Mouse (Mus musculus) midbrain, postnatal 0 days (tissue): ENCODE data around the gene Gm12216. TPM values are rescaled to one million over a fixed set of nuclear protein-coding genes. Genes with fewer than 3 reads are reported as not detected.
"Not testable (repeated sequence)": the region's sequence is repeated elsewhere in the genome, so short reads cannot be mapped to it uniquely, and the experiment has no call there.

ENCODE experiments used
- ATAC-seq: fragments of 200-750 bp; cut with Nextera tagmentation; 2 replicates; pipeline ENCODE4 v1.8.0; 2017; ENCODE audit warnings: moderate number of reproducible peaks, mild to moderate bottlenecking, moderate TSS enrichment, moderate library complexity; ENCODE audit not compliant: low FRiP score
- DNase-seq: peaks from one replicate; pipeline ENCODE4 v3.0.0-alpha.2; 2015; ENCODE audit warnings: low spot score
- H3K27ac ChIP-seq: fragments of 300-500 bp; sonication (generic); 2 replicates; pipeline ENCODE4 v1.5.1; 2014; ENCODE audit warnings: low read depth, mild to moderate bottlenecking, low read length, mixed read lengths
- H3K27me3 ChIP-seq: fragments of 300-500 bp; sonication (generic); 2 replicates; pipeline ENCODE4 v1.6.1; 2014; ENCODE audit warnings: low read length, control low read depth, mixed read lengths; ENCODE audit not compliant: insufficient read depth
- H3K36me3 ChIP-seq: fragments of 300-500 bp; sonication (generic); 2 replicates; pipeline ENCODE4 v1.6.1; 2014; ENCODE audit warnings: low read length, control low read depth, mixed read lengths; ENCODE audit not compliant: insufficient read depth
- H3K4me1 ChIP-seq: fragments of 300-500 bp; sonication (generic); 2 replicates; pipeline ENCODE4 v1.6.1; 2014; ENCODE audit warnings: mild to moderate bottlenecking, control low read depth, antibody characterized with exemption, low read length, mixed read lengths; ENCODE audit not compliant: insufficient read depth
- H3K4me2 ChIP-seq: fragments of 300-500 bp; sonication (generic); 2 replicates; pipeline ENCODE4 v1.6.1; 2014; ENCODE audit warnings: low read depth, mild to moderate bottlenecking, low read length, mixed read lengths; ENCODE audit not compliant: poor library complexity, severe bottlenecking
- H3K4me3 ChIP-seq: fragments of 300-500 bp; sonication (generic); 2 replicates; pipeline ENCODE4 v1.5.1; 2014; ENCODE audit warnings: low read depth, mild to moderate bottlenecking, low read length, moderate library complexity
- H3K9ac ChIP-seq: fragments of 300-500 bp; sonication (generic); replicated peaks from 2 replicates; pipeline ENCODE4 v1.6.1; 2014; ENCODE audit warnings: mild to moderate bottlenecking, low read length, moderate library complexity, mixed read lengths; ENCODE audit not compliant: poor library complexity, severe bottlenecking
- H3K9me3 ChIP-seq: fragments of 300-500 bp; sonication (generic); 2 replicates; pipeline ENCODE4 v1.6.1; 2016; ENCODE audit warnings: low read length, control low read depth
- CTCF ChIP-seq: IDR thresholded peaks from 2 replicates; pipeline ENCODE4 v1.5.1; 2016; ENCODE audit warnings: antibody characterized with exemption, mild to moderate bottlenecking
- WGBS: fragments of 180-500 bp; shearing (Covaris S2); extraction: QIAGEN DNeasy Blood & Tissue Kit; methylation state at CpG from one replicate; pipeline ENCODE4 v1.1.7; 2014; 5-methylcytosine and 5-hydroxymethylcytosine counted together
- polyA plus RNA-seq: library from polyadenylated mRNA; unstranded; fragments of >200 nt; fragmentation: Nextera tagmentation; extraction: Ambion mirVana; gene quantifications from 2 replicates; pipeline ENCODE4 v1.2.1, GENCODE M21; 2015
- total RNA-seq: library from RNA; depleted of rRNA; stranded (reverse); fragments of >200 nt; gene quantifications from 2 replicates; pipeline ENCODE4 v1.2.3, GENCODE M21; 2014

Gm12216 gene
- total and polyA plus RNA-seq, 2 experiments from 2014 or later: 0.65 TPM; not detected in 1

- no peak for TF ChIP-seq CTCF
- DNase-seq: no peak
- Histone ChIP-seq H3K9ac (no peak overlapping the region), H3K27ac (no peak overlapping the region), H3K4me1 (no peaks in the 10 kb centered on the region), H3K27me3 (no peaks in the 10 kb centered on the region), H3K9me3 (no peaks in the 10 kb centered on the region), H3K36me3 (no peaks in the 10 kb centered on the region; the same call in none of the 2 replicates), H3K4me3 (no peak overlapping the region), H3K4me2 (no peak overlapping the region)
- WGBS: 81% methylated on average over 2 of the region's 2 CpGs
- no peak for ATAC-seq
Observed at GRCm38 (mm10) chr11:53883287-53883686, 24.2 kb upstream of the Gm12216 start.

- not testable (repeated sequence) for H3K4me1 ChIP-seq, H3K27ac ChIP-seq, H3K36me3 ChIP-seq, H3K9me3 ChIP-seq, DNase-seq, H3K9ac ChIP-seq, H3K4me3 ChIP-seq, H3K27me3 ChIP-seq, ATAC-seq, H3K4me2 ChIP-seq
- WGBS: 83% methylated on average over 5 of the region's 5 CpGs
Observed at GRCm38 (mm10) chr11:53878096-53878495, 19.0 kb upstream of the Gm12216 start.

- peaks cover 12% of the 10 kb centered on the region; the same call in 1 of the 2 replicates for H3K36me3 ChIP-seq
- TF ChIP-seq CTCF: no peak
- H3K4me1 ChIP-seq: no peaks in the 10 kb centered on the region
- H3K9me3 ChIP-seq: no peaks in the 10 kb centered on the region
- WGBS: 86% methylated on average over 4 of the region's 4 CpGs
- H3K4me2 ChIP-seq: no peak overlapping the region
- DNase-seq (no peak), ATAC-seq (no peak)
- no peak overlapping the region for H3K27ac ChIP-seq
- no peak overlapping the region for H3K9ac ChIP-seq
- H3K4me3 ChIP-seq: no peak overlapping the region
- no peaks in the 10 kb centered on the region for H3K27me3 ChIP-seq
Observed at GRCm38 (mm10) chr11:53876488-53876887, 17.4 kb upstream of the Gm12216 start.

DNA sequence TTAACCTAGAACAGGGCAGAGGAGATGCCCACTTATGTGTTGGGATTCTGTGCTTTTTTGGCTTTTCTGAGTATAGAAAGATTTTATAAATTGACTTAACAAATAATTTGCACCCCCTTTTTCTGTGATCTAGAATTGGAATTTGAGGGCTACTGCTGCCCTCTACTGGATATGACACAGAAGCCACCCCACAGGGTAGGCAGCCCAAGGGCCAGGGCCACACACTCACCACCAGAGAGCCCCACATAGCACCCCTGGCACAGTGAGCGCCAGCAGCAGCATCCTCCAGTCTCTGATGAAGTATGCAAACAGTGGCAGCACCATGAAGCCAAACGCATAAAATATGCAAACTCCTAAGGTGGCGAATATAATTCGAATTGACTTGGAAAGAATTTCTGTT lies 15.7 kb upstream of the Gm12216 start:
- DNase-seq: no peak
- H3K4me3 ChIP-seq: no peak overlapping the region
- no peak overlapping the region for H3K9ac ChIP-seq
- H3K9me3 ChIP-seq: no peaks in the 10 kb centered on the region
- H3K4me1 ChIP-seq: no peaks in the 10 kb centered on the region
- H3K36me3 ChIP-seq: peaks cover 21% of the 10 kb centered on the region
- H3K27ac ChIP-seq: no peak overlapping the region
- WGBS: 71% methylated on average over 4 of the region's 4 CpGs
- TF ChIP-seq CTCF: peak; percentile 33
- no peak for ATAC-seq
- H3K27me3 ChIP-seq: no peaks in the 10 kb centered on the region
- no peak overlapping the region for H3K4me2 ChIP-seq

- not testable (repeated sequence) for H3K4me3 ChIP-seq, H3K9ac ChIP-seq, H3K9me3 ChIP-seq, H3K4me1 ChIP-seq, DNase-seq, H3K27me3 ChIP-seq, ATAC-seq, H3K27ac ChIP-seq, H3K4me2 ChIP-seq
- peaks cover 21% of the 10 kb centered on the region for H3K36me3 ChIP-seq
- 55% methylated on average over 5 of the region's 5 CpGs for WGBS
Observed at GRCm38 (mm10) chr11:53873909-53874704, 15.1 kb upstream of the Gm12216 start.

GRCm38 (mm10) chr11:53871786-53872507 lies 12.9 kb upstream of the Gm12216 start:
- TF ChIP-seq CTCF: no peak
- Histone ChIP-seq H3K27ac (no peak overlapping the region), H3K27me3 (no peaks in the 10 kb centered on the region), H3K4me2 (no peak overlapping the region), H3K4me1 (no peaks in the 10 kb centered on the region), H3K9ac (no peak overlapping the region), H3K4me3 (no peak overlapping the region), H3K36me3 (peaks cover 21% of the 10 kb centered on the region), H3K9me3 (no peaks in the 10 kb centered on the region)
- DNase-seq (no peak), ATAC-seq (no peak)
- WGBS: 88% methylated on average over 2 of the region's 2 CpGs
